Mouse (Mus musculus) right cerebral cortex, postnatal 4 days (tissue): ENCODE measurements around the gene Timm29.

ENCODE experiments used
- DNase-seq: peaks from one replicate; pipeline ENCODE4 v3.0.0-alpha.2; 2022

The Timm29 gene

DNA sequence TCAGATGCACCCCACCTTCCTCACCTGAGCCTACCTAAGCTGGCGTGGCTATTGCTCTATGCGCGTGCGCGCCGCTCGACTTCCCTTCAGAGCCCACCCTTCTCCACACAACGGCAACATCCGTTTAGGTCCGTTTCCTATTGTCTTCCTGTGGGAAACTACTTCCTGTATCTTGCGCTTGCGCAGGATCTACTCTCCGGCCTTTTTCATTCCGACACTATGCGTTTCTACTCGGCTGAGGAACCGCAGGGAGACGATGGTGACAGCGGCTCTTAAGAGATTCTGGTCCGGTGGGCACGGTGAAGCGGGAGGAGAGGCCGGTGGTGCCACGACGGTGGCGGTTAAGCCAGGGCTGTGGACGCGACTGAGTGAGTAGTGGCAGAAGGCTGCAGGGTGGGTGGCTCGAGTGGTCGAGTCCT, at the start of gene Timm29, which contains the start of gene Yipf2:
TSS of gene Timm29 (plus strand) at position 20 of the 419 bp plus-strand sequence.
TSS of gene Yipf2 (minus strand) at position 126 of the 419 bp plus-strand sequence.
- DNase-seq: peak; percentile 83

DNA sequence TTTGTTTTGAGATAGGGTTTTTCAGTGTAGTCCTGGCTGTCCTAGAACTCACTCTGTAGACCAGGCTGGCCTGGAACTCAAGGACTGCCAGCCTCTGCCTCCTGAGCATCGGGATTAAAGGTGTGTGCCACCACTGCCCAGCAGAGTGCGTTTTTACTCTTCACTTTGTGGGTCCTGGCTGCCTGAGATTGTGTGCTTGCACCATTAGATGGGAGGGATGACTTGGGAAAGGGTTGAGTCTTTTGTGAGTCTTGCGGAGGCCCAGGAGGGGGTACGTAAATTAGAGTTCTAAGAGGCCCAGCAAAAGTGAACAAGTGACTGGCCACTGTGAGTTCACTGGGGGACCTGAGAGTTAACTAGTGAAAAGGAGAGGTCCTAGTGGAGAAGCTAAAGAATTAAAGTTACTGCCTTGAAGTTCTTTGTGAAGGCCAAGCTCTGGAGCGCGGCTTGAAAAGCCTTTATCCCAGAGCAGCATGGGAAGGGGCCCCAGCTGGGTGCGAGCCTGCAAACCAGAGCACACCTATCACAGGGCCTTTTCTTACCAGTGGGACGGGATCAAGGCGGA, 47.1 kb upstream of the Timm29 start:
- no peak for DNase-seq

DNA sequence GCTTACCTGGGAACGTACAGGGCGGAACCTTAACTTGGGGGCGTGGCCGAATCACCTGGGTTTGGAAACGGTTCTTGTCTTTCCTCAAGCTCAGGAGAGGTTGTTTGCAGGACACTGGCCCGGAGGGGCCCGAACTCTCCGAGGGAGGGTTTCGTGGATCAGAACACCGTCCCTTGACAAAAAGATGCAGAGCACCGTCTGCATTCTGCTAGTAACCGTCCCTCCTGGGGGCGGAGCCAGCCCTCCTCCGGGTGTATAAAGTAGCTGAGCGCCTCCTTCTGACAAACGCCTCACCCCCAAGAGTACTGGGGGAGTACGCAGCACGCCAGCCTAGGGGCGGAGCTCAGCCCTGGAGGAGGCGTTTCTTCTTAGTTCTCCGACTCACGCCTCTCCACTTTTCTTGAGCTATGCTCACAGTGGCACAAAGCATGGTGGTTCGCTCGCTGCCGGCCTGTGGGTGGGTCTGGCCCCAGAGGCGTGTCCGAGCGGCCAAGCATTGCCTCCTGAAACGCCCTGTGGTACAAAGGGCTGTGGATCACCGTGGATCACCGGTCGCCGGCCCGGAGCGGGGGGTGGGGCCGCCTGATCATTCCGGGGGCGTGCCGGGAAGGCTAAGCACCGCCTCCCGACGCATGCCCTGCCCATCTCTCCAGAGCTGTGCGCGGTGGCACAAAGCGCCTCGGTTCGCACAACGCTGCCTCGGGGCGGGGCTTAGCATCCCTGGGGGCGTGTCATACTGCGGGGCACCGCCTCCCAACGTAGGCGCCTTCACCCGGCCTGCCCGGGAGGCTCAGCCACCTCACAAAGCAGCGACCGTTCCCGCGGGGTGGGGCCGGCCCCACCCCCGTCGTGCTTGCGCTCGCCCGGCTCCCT, 46.4 kb upstream of the Timm29 start:
- peak; percentile 99 for DNase-seq

DNA sequence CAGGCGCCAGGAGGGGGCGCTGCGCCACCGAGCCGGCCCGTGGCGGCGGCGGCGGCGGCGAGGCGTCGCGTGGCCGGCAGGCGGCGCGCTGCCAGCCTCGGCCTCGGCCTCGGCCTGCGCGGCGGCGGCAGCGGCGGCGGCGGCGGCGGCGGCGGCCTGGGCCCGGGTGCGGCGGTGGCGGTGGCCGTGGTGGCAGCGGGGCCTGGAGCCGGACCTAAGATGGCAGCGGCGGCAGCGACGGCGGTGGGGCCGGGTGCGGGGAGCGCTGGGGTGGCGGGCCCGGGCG, 45.8 kb upstream of the Timm29 start, which contains the start of gene Carm1:
TSS of gene Carm1 (plus strand) at position 106 of the 286 bp plus-strand sequence.
- no peak for DNase-seq

DNA sequence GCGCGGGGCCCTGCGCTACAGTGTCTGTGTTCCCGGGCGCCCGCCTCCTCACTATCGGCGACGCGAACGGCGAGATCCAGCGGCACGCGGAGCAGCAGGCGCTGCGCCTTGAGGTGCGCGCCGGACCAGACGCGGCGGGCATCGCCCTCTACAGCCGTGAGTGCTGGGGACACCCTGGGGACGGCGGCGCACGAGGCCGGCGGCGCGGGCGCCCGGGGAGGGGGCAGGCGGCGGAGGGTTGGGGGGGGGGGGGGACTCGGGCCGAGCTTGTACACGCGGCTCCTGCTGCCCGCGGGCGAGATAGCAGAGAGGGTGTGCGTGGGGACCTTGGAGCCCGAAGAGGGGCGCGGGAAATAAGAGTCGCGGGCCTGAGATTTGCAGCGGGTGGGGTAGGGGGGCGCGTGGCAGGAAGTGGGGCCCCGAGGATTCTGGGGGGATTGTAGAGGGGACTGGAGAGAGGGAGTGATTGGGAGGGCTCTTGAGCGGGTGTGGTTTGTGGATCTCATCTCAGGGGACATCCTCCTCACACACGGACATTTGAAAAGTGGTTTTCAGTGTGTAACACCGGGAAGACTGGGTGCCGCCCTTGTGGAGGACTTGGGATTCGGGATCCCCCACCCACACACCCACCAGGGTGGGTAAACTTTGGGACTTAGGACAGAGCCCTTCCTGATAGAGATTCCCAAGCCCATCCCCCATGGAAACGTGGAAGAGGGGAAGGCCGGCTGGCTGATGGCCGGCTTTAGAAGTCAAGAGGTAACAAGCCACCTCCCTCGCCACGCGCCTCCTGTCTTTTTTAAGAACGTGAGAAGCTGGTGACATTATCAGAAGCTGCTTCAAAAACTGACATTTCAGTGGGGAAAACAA, 45.2 kb upstream of the Timm29 start:
- peak; percentile 59 for DNase-seq

DNA sequence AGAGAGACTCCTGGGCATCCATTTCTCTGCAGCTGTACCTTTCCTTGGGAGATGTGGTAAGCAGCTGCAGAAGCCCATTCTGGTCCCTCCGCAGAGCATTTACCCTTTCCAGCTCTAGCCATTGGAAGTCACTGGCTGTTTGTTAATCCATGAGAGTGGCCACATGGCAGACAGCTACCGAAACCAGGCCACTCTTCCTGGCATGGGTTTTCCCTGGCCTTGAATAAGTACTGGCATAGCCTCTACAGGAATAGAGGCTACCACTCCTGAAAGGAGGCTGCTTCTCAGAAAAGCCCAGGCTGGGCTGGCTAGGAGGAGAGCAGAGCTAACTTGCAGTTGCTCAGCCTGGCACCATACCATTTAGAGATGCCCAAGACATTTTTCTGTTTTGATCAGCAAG, 41.5 kb upstream of the Timm29 start:
- no peak for DNase-seq

DNA sequence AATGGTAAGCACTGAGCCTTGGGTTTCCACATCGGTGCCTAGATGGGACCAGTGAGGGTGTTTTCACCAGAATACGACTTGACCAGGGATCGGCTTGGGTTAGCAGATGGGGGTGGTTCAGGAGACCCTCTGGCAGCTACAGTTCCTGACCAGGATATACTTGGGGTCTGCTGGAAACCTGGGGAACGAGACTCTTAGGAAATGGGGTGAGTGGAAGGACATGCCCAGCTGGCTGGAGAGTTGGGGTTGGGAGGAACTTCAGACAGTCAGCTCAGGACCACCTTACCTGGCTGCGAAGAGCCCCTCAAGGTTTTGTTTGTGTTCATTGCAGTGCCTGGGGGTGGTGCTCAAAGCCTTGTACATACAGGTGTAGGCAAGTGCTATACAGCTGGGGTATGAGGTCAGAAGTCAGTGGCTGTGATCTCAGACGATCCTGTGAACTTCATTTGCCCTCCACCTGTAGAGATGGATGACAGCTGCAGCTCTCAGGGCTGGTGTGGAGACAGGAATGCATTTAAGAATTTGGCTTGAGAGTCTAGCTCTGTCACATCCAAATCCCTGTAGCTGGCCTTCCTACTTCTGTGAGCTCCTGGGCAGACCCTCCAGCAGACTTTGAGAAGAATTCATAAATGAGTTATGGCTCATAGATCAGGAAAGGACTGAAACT, 38.8 kb upstream of the Timm29 start:
- DNase-seq: no peak

DNA sequence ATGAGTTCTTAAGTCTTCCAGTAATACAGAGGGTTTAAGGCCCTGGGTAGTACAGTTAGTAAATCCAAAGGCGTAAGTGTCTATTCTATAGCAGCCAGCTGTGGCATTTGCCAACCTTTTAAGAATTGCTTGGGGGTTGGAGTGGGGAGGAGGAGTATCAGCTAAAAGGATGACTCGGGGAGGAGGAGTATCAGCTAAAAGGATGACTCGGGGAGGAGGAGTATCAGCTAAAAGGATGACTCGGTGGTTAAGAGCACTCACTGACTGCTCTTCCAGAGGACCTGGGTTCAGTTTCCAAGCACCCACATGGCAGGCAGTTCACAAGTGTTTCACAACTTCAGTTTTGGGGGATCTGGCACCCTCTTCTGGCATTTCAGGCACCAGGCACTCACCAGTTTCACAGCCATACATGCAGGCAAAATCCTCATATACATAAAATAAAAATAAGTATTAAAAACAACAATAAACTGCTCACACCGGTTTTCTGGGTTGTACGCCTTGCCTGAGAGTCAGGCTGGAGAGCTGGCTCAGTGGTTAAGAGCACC, 37.3 kb upstream of the Timm29 start:
- no peak for DNase-seq

DNA sequence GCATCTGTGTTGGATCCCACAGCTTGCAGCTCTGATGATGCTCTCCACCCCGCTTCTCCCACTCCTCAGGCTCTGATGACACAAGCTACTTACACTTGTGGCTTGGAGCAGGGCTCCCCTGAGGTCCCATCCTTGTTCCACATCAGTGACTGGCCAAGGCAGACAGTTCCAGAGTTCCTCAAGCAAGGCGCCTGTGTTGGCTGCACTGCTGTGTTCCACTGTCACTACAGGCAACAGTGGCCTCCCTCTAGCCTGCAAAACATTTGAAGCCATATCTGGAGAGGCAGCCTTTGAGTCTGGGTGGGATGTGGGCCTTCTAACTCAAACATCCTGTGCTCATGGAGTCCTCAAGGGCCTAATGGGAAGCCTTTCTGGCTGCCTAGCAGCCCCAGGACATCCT, 35.5 kb upstream of the Timm29 start:
- no peak for DNase-seq

DNA sequence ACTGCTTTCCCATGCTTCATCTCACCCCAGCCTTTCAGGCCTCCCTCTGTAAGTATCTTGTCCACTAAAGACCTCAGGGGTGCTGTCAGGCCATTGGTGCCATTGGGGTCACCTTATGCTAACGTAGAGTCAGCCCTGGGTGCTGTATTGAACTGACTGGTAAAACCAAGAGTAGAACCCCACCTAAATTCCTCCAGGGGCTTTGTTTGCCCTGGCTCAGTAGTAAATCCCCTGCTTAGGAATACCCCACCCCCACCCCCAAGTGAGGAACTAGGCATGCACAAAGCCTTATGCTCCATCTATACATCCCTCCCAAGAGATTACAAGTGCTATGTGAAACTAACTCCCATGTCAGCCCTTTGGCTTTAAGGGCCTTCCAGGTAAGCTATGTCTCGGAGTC, 35.0 kb upstream of the Timm29 start:
- DNase-seq: no peak

DNA sequence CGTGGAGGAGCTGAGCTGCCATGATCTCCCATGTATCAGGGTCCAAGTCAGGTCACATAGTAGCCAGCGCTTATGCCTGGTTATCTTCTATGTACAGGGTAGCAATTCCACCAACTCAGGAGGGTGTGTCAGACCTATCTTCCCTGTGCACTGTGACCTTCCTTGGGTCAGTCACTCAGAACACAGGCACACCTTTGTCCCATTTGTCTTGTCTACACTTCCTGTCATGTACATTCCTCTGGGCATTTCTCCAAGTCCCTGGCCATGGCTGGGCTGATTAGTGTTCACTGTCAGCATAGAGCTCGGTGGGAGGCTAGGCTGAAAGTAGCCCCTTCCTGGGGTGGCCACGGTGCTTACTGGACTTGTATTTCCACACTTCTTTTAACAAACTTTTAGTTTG, 34.2 kb upstream of the Timm29 start:
- DNase-seq: no peak

DNA sequence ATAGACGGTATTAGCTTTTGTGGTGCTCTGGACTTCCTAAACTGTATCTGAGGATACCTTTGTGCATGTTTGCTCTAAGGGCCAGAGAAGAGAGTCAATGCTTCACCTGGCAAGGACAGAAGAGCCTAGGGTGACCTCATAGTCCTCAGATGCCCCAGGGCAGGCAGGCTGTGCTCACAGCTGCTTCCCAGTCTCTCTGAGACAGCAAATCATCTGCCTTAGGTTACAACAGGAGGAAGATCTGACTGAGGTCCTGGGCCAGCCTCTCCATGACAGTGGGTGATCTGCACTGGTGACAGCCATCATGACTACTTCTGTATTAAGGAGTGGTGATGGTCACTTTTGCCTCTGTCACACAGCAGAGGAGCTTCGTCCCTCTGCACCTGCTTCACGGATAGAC, 33.4 kb upstream of the Timm29 start:
- DNase-seq: no peak

DNA sequence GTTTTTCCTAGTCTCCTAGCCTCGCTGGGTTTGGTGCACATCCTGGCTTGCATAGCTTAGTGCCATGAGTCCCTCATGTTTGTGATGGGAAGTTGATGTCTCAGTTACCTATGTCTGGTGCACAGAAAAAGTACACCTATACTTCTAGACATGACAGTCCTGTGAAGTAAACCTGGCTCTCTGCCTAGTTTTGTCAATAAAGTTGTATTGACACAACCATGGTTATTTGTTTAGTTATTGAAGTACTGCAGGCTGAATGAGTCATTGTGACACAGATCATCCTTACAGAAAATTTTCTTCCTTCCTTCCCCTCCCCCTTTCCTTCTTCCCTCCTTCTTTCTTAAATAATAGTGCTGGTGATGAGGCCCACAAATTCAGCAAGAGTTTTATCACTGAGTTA, 28.1 kb upstream of the Timm29 start:
- no peak for DNase-seq

DNA sequence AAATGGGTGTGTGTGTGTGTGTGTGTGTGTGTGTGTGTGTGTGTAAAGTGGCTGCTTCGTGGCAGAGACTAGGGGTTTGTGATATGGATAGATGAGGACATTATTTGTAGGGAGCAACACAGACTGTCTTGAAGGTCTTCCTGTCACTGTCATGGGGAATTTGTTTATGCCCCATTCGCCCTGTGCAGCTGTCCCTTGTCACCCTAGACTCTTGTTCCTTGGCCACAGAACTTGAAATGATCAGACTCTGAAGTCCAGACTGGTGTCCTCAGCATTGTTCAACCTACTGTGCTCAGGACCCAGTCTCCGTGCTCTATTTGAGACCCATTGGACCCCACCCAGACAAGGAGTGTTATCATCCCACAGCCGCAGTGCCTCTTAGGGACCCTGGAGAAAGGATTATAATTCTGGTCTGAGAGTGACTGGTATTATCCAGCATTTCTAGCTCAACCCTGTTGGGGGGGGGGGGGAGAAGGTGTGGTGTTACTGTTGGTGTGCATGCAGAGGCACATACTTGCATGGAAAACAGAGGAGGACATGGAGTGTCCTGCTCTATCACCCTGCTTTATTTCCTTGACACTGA, 27.4 kb upstream of the Timm29 start:
- DNase-seq: no peak

DNA sequence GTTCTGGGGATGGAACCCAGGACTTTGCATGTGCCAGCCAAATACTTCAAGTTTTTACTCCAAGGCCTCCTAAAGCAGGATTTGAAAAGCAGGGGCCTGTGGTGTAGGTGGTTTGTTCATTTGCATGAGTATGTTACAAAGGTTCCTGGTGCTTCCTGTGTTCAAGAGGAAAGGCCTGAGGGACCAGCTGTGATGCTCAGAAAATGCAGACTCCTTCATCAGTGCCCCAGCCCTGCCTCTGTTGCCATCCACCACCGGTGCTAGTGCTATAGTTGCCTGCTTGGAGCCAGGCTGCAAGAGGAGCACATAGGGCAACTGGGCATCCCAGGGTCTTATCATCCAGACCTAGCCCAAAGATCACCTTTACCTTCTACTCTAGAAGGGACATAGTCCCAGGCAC, 26.0 kb upstream of the Timm29 start:
- DNase-seq: no peak

DNA sequence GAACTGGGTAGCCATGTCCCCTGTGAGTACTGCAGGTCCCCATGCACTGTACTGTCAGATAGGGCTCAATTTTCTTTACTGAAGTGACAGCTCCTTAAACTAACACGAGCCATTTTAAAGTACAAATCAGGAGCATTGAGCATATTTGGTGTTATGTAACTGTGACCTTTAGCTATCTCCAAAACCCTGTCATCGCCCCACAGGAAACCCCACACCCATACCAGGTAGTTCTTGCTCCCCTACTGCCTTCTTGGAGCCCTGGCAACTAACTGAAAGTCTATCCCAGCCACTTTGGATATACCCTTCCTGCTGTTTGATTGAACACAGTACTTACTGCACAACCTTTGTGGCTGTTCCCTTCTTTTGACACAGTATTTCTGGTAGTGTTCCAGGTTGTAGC, 25.5 kb upstream of the Timm29 start:
- no peak for DNase-seq

DNA sequence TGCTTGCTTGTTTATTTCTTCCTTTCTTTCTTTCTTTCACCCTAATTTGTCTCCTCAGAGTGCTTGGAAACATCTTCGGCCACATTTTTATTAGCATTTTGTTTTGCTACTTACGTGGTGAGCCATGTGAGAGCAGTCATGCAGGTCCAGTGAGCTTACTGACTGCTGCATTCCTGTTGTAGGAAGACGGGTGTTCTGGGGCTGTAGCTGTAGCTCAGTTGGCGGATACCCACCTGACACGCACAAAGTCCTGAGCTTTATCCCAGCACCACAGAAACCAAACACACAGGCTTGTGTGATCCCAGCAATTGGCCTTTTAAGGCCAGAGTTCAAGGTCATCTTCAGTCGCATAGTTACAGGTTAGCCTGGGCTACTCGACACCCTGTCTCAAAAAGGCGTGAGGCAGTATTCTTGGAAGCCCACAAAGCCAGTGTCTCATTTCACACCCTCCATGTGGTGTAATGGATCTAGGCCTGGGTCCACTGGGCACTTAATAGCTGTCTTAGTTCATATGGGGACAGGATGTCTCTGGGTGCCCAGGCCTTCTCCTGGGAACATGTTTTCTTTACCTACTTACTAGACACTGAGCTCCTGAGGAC, 23.8 kb upstream of the Timm29 start:
- DNase-seq: no peak

DNA sequence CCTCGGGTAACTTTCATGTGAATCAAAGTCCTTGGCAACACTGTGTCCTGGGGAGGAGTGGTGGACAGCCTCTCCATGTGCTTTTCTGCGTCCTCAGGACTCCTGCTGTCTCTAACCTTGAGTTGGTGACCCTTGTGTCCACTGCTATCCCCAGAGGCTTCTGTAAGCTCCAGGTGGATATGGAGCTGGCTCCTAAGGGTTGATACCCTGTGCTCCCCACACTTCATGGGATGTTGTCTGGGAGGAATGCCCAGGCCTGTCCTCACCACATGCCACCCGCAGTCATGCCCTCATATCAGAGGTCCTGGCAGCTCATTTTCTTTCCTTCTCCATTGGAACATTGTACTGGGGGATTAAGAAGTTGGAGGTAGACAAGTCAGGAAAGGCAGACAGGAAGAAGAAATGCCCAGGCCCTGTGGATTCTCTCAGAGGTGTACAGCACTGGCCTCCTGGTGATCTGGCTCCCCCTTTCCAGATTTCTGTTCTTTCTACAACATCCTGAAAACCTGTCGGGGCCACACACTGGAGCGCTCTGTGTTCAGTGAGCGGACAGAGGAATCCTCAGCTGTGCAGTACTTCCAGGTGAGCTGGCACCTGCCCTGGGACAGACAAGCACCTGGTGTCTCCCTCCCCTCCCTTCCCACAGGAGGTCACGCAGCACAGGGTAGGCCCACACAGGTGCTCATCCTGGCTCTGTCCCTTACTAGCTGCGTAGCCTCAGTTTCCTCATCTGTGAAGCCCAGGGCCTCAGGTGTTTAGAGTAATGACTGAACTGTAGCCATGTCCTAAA, 18.3 kb upstream of the Timm29 start:
- DNase-seq: no peak

DNA sequence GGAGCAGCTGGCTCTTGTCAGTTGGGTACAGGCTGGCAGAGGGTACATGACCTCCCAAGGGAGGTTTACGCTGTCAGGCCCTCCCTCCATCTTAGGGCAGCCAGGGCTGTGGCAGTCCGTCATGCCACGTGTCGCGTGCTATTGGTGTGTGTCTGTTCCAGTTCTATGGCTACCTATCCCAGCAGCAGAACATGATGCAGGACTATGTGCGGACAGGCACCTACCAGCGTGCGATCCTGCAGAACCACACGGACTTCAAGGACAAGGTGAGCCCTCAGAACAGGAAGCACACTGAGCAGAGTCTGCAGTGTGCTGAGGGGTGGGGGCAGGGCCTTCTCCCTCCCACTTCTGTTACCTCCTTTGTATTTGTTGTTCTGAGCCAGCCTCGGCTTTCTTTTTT, 17.3 kb upstream of the Timm29 start:
- DNase-seq: no peak

DNA sequence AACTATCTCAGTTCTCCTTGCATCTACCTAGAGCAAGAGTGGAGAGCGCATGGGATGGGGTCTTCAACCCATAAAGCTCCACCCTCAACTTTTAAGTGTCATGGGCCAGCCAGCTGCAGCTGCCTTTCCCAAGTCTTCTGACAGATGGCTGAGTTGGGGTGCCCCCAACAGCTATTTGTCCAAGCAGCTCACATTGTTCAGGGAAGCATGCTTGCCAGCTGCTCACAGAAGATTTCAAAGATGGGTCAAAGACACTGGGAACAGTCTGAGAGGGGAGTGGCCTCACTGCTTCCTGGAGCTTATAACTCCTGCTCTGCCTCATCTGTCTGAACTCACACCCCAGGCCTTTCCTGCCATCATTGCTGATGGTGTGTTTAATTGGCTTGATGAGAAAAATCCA, 16.2 kb upstream of the Timm29 start:
- no peak for DNase-seq

DNA sequence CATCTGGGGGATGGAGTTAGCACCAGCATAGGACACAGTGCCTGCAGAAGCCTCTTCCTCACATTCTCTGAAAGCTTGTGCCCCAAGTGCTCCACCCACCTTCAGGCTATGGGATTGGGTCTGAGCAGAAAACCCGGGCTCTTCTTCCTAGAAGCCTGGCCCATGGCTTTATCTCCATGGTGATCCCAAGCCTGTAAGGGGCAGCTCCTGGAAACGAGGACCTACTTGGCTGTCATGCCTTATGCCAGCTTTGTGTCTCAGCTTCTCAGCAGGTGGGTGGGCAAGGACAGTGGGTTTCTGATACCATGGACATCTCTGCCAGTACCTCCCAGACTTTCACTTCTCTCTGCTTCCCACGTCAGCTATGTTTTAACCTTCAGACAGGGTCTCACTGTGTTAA, 14.3 kb upstream of the Timm29 start:
- no peak for DNase-seq
